Mouse (Mus musculus) heart, embryonic 14.5 days (tissue): ENCODE measurements around the gene Bcan. TPM values are rescaled to one million over a fixed set of nuclear protein-coding genes. Genes with fewer than 3 reads are reported as not detected.

Experiments
- ATAC-seq: fragments of 200-750 bp; cut with Nextera tagmentation; 2 replicates; pipeline ENCODE4 v1.8.0; 2017; ENCODE audit warnings: low read depth, moderate TSS enrichment; ENCODE audit not compliant: insufficient number of reproducible peaks, insufficient read depth, low FRiP score
- H3K27ac ChIP-seq, 2 experiments: fragments of 200-500 bp in 1 of 2; fragments of 300-500 bp in 1 of 2; sonication (generic) in 1 of 2; replicated peaks in 1 of 2; 2 replicates each; pipeline ENCODE4 v1.5.1; 2012 to 2014; ENCODE audit warnings: low read depth in 2 of 2, low read length in 2 of 2, control low read depth in 1 of 2, mild to moderate bottlenecking in 1 of 2, mixed read lengths in 1 of 2; ENCODE audit not compliant: control insufficient read depth in 1 of 2, insufficient read depth in 1 of 2
- H3K27me3 ChIP-seq: fragments of 300-500 bp; sonication (generic); 2 replicates; pipeline ENCODE4 v1.6.1; 2014; ENCODE audit warnings: mild to moderate bottlenecking, low read length, control low read depth; ENCODE audit not compliant: control insufficient read depth, insufficient read depth
- H3K36me3 ChIP-seq: fragments of 300-500 bp; sonication (generic); 2 replicates; pipeline ENCODE4 v1.6.1; 2014; ENCODE audit warnings: mild to moderate bottlenecking, control low read depth, low read length, mixed read lengths; ENCODE audit not compliant: control insufficient read depth, insufficient read depth
- H3K4me1 ChIP-seq, 2 experiments: fragments of 200-500 bp in 1 of 2; fragments of 300-500 bp in 1 of 2; sonication (generic) in 1 of 2; 2 replicates each; pipeline ENCODE4 v1.6.1; 2012 to 2014; ENCODE audit warnings: low read length in 2 of 2, control low read depth in 1 of 2, mixed read lengths in 1 of 2; ENCODE audit not compliant: control insufficient read depth in 2 of 2, insufficient read depth in 2 of 2
- H3K4me2 ChIP-seq: fragments of 300-500 bp; sonication (generic); 2 replicates; pipeline ENCODE4 v1.6.1; 2014; ENCODE audit warnings: mild to moderate bottlenecking, low read length
- H3K4me3 ChIP-seq, 2 experiments: fragments of 200-500 bp in 1 of 2; fragments of 300-500 bp in 1 of 2; sonication (generic) in 1 of 2; 2 replicates each; pipeline ENCODE4 v1.5.1; 2012 to 2014; ENCODE audit warnings: low read length in 2 of 2, mild to moderate bottlenecking in 2 of 2, control low read depth in 1 of 2, low read depth in 1 of 2, moderate library complexity in 1 of 2; ENCODE audit not compliant: control insufficient read depth in 1 of 2, insufficient read depth in 1 of 2
- H3K9ac ChIP-seq: fragments of 300-500 bp; sonication (generic); 2 replicates; pipeline ENCODE4 v1.6.1; 2014; ENCODE audit warnings: mild to moderate bottlenecking, low read length
- H3K9me3 ChIP-seq: fragments of 300-500 bp; sonication (generic); 2 replicates; pipeline ENCODE4 v1.6.1; 2016; ENCODE audit warnings: low read length, control low read depth; ENCODE audit not compliant: control insufficient read depth
- WGBS: fragments of 180-500 bp; shearing (Covaris S2); extraction: QIAGEN DNeasy Blood & Tissue Kit; methylation state at CpG from one replicate; pipeline ENCODE4 v1.1.7; 2014; 5-methylcytosine and 5-hydroxymethylcytosine counted together
- polyA plus RNA-seq: library from polyadenylated mRNA; unstranded; fragments of >200 nt; fragmentation: Nextera tagmentation; extraction: Ambion mirVana; gene quantifications from 2 replicates; pipeline ENCODE4 v1.2.1, GENCODE M21; 2014

Bcan gene
- polyA plus RNA-seq, 1 experiment from 2014 or later: 0.31 TPM

- Histone ChIP-seq H3K9ac (0 out of 2 replicates have a peak overlapping the region, but pooled peaks have one; percentile 18), H3K9me3 (no peaks in the 10 kb centered on the region), H3K4me2 (peak overlapping the region; percentile 63), H3K36me3 (peaks cover 12% of the 10 kb centered on the region), H3K27me3 (peaks cover 58% of the 10 kb centered on the region), H3K27ac (no peak overlapping the region), H3K4me3 (peak overlapping the region in 1 of 2 experiments; percentile 33; a peak in 2 of 4 replicates), H3K4me1 (peaks cover 20 to 23% of the 10 kb centered on the region in 2 experiments)
- no peak for ATAC-seq
- WGBS: 5% methylated on average over 26 of the region's 26 CpGs
These were observed 52.8 kb downstream of the Bcan start for GRCm38 (mm10) chr3:87947056-87947810.

- WGBS: 50% methylated on average over 1 of the region's 1 CpGs
- Histone ChIP-seq H3K27ac (no peak overlapping the region), H3K27me3 (peaks cover 52% of the 10 kb centered on the region), H3K4me1 (peaks cover 18 to 23% of the 10 kb centered on the region in 2 experiments), H3K9me3 (no peaks in the 10 kb centered on the region), H3K9ac (no peak overlapping the region), H3K4me2 (no peak overlapping the region), H3K36me3 (peaks cover 20% of the 10 kb centered on the region), H3K4me3 (no peak overlapping the region)
- ATAC-seq: no peak
These were observed 53.5 kb downstream of the Bcan start for GRCm38 (mm10) chr3:87946541-87946860.

- 41% methylated on average over 12 of the region's 12 CpGs for WGBS
- Histone ChIP-seq H3K4me2 (no peak overlapping the region), H3K27me3 (peaks cover 47% of the 10 kb centered on the region), H3K4me3 (no peak overlapping the region), H3K9ac (no peak overlapping the region), H3K9me3 (no peaks in the 10 kb centered on the region), H3K27ac (no peak overlapping the region), H3K4me1 (peaks cover 18 to 23% of the 10 kb centered on the region in 2 experiments), H3K36me3 (peaks cover 25% of the 10 kb centered on the region)
- ATAC-seq: no peak
These were observed 54.1 kb downstream of the Bcan start for GRCm38 (mm10) chr3:87945781-87946540.

GRCm38 (mm10) chr3:87944838-87945600, 55.0 kb downstream of the Bcan start:
- Histone ChIP-seq H3K27ac (peak overlapping the region in 1 of 2 experiments; percentile 7; a peak in 1 of 4 replicates), H3K27me3 (peaks cover 38% of the 10 kb centered on the region), H3K4me1 (peaks cover 18 to 23% of the 10 kb centered on the region in 2 experiments), H3K4me3 (no peak overlapping the region), H3K9me3 (no peaks in the 10 kb centered on the region), H3K9ac (no peak overlapping the region), H3K36me3 (peaks cover 34% of the 10 kb centered on the region), H3K4me2 (no peak overlapping the region)
- WGBS: 20% methylated on average over 4 of the region's 4 CpGs
- peak; percentile 70 for ATAC-seq

GRCm38 (mm10) chr3:87943586-87943985, 56.4 kb downstream of the Bcan start:
- WGBS: 69% methylated on average over 7 of the region's 7 CpGs
- peaks cover 23% of the 10 kb centered on the region for H3K27me3 ChIP-seq
- peaks cover 49% of the 10 kb centered on the region for H3K36me3 ChIP-seq
- H3K4me3 ChIP-seq: no peak overlapping the region
- H3K4me1 ChIP-seq: peaks cover 13 to 16% of the 10 kb centered on the region in 2 experiments
- H3K9me3 ChIP-seq: no peaks in the 10 kb centered on the region
- no peak overlapping the region for H3K4me2 ChIP-seq
- no peak for ATAC-seq
- no peak overlapping the region for H3K27ac ChIP-seq
- H3K9ac ChIP-seq: no peak overlapping the region

GRCm38 (mm10) chr3:87942471-87942870, 57.6 kb downstream of the Bcan start:
- no peak overlapping the region for H3K9ac ChIP-seq
- H3K9me3 ChIP-seq: no peaks in the 10 kb centered on the region
- H3K27me3 ChIP-seq: peaks cover 13% of the 10 kb centered on the region
- ATAC-seq: no peak
- H3K27ac ChIP-seq: no peak overlapping the region
- WGBS: 88% methylated on average over 2 of the region's 2 CpGs
- no peak overlapping the region for H3K4me2 ChIP-seq
- H3K4me1 ChIP-seq: peaks cover 5% of the 10 kb centered on the region in 2 experiments; a peak in 3 of 4 replicates
- no peak overlapping the region for H3K4me3 ChIP-seq
- peaks cover 60% of the 10 kb centered on the region for H3K36me3 ChIP-seq

- Histone ChIP-seq H3K9ac (no peak overlapping the region), H3K4me1 (peaks cover 0 to 3% of the 10 kb centered on the region in 2 experiments; a peak in 2 of 4 replicates), H3K27me3 (no peaks in the 10 kb centered on the region), H3K9me3 (no peaks in the 10 kb centered on the region), H3K36me3 (peaks cover 76% of the 10 kb centered on the region), H3K4me3 (no peak overlapping the region), H3K27ac (no peak overlapping the region), H3K4me2 (no peak overlapping the region)
- ATAC-seq: no peak
- WGBS: 77% methylated on average over 5 of the region's 5 CpGs
These were observed 59.4 kb downstream of the Bcan start for GRCm38 (mm10) chr3:87940611-87941010.
